Mouse (Mus musculus) limb, embryonic 15.5 days (tissue): ENCODE measurements around the gene Evl. TPM values are rescaled to one million over a fixed set of nuclear protein-coding genes. Genes with fewer than 3 reads are reported as not detected.

Source experiments
- microRNA counts: library from miRNA; unstranded; fragments of <30 nt; microRNA quantifications from one replicate; lab custom pipeline; 2016
- microRNA-seq: library from miRNA; unstranded; fragments of <30 nt; microRNA quantifications from one replicate; pipeline ENCODE4, GENCODE M21; 2016
- polyA plus RNA-seq: library from polyadenylated mRNA; unstranded; fragments of >200 nt; fragmentation: Nextera tagmentation; extraction: Ambion mirVana; gene quantifications from 2 replicates; pipeline ENCODE4 v1.2.1, GENCODE M21; 2015

Gene Evl
- polyA plus RNA-seq, 1 experiment from 2014 or later, result 49.5 TPM

MicroRNA genes within 50 kb of the gene (microRNA counts, 519-probe panel; counts per million panel counts)
- 3,491 counts per million, percentile 82 among the panel's probes with 10 or more counts for microRNA mmu-miR-342-3p (lab: Ali Mortazavi, UCI)
- microRNA mmu-miR-342-5p (lab: Ali Mortazavi, UCI), result 250 counts per million, percentile 1 among the panel's probes with 10 or more counts

Small RNA genes lying within 50 kb of the gene (microRNA-seq; reads per million reads assigned to microRNA genes)
- gene Gm23872 (not detected), gene Mir342 (3,393 reads per million, percentile 85 among the genes with 10 or more reads in this experiment)

Other genes starting within 250 kb of the Evl start
- gene Hhipl1, start 248.4 kb upstream of the Evl start, polyA plus RNA-seq, result 0.97 and 1.4 TPM in 2 replicates
- 6.3 and 7.6 TPM in 2 replicates for gene Cyp46a1, start 220.3 kb upstream of the Evl start, polyA plus RNA-seq
- gene Eml1, start 183.8 kb upstream of the Evl start, polyA plus RNA-seq, result 46.0 and 60.3 TPM in 2 replicates
- 1.2 and 1.3 TPM in 2 replicates for gene Degs2, start 147.6 kb downstream of the Evl start, polyA plus RNA-seq
- gene Yy1, start 238.3 kb downstream of the Evl start, polyA plus RNA-seq, result 13.4 and 17.9 TPM in 2 replicates